Mouse (Mus musculus): Measurements from ENCODE around the gene Hes3.

GRCm38 (mm10) chr4:152288398-152288945 lies 3.0 kb downstream of the Hes3 start:
- TF ChIP-seq POLR2A (IDR thresholded peaks at IDR 0.05; ENCODE audit: insufficient read depth, low read depth, low read length) (no peak), EP300 (IDR thresholded peaks at IDR 0.05; ENCODE audit: insufficient read depth, low read depth, low read length) (no peak)
